Mouse (Mus musculus): Measurements from ENCODE around the gene Zbtb25. TPM values are rescaled to one million over a fixed set of nuclear protein-coding genes. Genes with fewer than 3 reads are reported as not detected.

Zbtb25 gene
- polyA plus RNA-seq, 1 experiment from 2014 or later, result 22.4 TPM

DNA sequence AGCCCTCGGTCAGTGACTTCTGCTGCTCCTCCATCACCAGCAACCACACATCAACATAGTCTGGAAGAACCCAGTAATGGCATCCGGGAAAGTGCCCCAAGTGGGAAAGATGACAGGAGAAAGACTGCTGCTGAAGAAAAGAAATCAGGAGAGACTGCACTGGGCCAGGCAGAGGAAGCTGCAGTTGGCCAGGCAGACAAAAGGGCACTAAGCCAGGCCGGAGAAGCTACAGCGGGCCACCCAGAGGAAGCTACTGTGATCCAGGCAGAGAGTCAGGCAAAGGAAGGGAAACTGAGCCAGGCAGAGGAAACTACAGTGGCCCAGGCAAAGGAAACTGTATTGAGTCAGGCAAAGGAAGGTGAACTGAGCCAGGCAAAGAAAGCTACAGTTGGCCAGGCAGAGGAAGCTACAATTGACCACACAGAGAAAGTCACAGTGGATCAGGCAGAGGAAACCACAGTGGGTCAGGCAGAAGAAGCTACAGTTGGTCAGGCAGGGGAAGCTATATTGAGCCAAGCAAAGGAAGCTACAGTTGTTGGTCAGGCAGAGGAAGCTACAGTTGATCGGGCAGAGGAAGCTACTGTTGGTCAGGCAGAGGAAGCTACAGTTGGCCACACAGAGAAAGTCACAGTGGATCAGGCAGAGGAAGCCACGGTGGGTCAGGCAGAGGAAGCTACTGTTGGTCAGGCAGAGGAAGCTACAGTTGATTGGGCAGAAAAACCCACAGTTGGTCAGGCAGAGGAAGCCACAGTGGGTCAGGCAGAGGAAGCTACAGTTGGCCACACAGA, 40.6 kb downstream of the Zbtb25 start:
- 0 out of 2 replicates have a peak, but pooled peaks cover 6% of the 10 kb centered on the region for H3K27me3 ChIP-seq
- H3K4me3 ChIP-seq, result no peak overlapping the region
- no peak overlapping the region for H3K9ac ChIP-seq
- no peaks in the 10 kb centered on the region for H3K9me3 ChIP-seq
- H3K4me2 ChIP-seq (replicated peaks), result no peak overlapping the region
- H3K27ac ChIP-seq, result no peak overlapping the region
- WGBS, result 86% methylated on average over 6 of the region's 6 CpGs
- 0 out of 2 replicates have a peak, but pooled peaks cover 4% of the 10 kb centered on the region for H3K36me3 ChIP-seq
- H3K4me1 ChIP-seq, result no peaks in the 10 kb centered on the region
- no peak for ATAC-seq (ENCODE audit: insufficient number of reproducible peaks, insufficient read depth, low FRiP score, low TSS enrichment)

DNA sequence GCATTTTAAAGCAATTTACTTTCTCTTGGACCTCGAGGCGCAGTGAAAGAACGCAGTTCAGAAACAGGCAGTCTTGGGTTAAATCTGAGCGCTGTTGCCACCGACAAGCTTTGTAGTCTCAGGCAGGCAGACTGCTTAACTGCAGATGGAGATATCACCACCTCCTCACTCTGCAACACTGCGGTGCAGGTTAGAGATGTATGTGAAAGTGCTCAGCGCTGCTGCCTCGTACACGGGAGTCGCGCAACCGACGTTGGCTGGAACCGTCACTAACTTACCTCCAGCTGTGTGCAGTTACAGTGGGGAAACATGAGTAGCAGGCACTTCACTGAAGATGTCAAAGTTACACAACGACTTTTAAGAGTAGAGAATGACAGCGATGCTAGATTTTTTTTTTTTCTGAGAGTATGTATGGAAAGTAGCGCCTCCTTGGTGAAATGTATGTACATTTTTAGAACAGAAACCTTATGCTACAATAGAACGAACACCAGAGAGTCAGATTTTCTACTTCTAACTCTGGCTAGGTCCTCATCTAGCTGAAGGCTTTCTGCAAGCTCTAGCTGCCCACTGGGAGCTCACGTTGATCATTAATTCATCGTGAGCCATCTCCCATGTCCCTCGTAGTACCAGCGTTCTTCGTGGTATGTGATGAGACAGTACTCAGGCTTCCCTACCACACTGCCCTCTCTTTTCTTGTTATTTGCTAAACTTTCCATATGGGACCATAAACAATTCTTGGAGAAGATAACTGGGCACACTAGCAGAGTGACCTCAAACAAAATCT, 42.8 kb downstream of the Zbtb25 start:
- H3K9ac ChIP-seq, result no peak overlapping the region
- no peak overlapping the region for H3K4me3 ChIP-seq
- no peak overlapping the region for H3K4me2 ChIP-seq (replicated peaks)
- 0 out of 2 replicates have a peak, but pooled peaks cover 4% of the 10 kb centered on the region for H3K36me3 ChIP-seq
- no peak overlapping the region for H3K27ac ChIP-seq
- WGBS, result 87% methylated on average over 23 of the region's 23 CpGs
- H3K9me3 ChIP-seq, result no peaks in the 10 kb centered on the region
- H3K27me3 ChIP-seq, result 0 out of 2 replicates have a peak, but pooled peaks cover 6% of the 10 kb centered on the region
- no peaks in the 10 kb centered on the region for H3K4me1 ChIP-seq
- no peak for ATAC-seq (ENCODE audit: insufficient number of reproducible peaks, insufficient read depth, low FRiP score, low TSS enrichment)

DNA sequence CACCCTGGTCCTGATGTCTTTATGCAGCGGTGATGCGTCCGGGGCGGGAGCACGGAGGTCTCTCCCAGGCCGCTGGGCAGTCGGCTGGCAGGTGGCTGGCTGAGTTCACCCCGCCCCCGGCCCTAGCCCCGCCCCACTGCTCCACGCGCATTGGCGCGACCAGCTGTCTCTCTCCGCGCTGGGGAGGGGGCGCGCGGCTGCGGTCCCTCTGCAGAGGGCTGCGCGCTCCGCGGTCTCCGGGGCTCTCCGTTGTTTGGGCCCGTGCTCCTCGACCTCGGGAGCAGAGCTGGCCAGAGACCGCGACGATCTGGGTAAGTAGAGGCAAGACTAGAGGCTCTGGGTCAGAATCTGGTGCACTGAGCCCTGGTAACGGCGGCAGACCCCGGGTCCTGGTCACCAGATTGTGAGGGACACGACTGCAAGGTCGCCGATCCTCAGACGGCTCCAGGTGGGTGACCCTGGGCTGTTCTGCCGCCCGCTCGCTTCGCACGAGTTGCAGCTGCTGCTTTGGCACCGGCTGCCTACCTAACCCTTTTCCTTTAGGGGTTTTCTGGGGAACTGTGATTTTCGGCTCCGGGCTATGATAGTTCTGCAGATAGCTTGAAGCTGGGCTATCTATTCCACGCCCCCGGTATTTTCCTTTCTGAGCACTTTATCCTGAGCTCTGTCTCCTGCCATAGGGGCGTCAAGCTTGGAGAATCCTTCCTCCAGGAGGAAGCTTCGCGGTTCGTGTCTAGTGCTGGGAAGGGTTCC, 44.5 kb downstream of the Zbtb25 start, which contains the start of gene Akap5:
Gene Akap5 (plus strand): TSS at position 213 of the 753 bp plus-strand sequence.
- Histone ChIP-seq H3K9me3 (no peaks in the 10 kb centered on the region), H3K4me3 (peak within 1 kb of the TSS; percentile 52), H3K36me3 (peaks cover 6% of the 10 kb centered on the region; the same call in 1 of the 2 replicates), H3K27me3 (0 out of 2 replicates have a peak, but pooled peaks cover 6% of the 10 kb centered on the region), H3K9ac (peak within 1 kb of the TSS; percentile 60), H3K4me1 (no peaks in the 10 kb centered on the region), H3K4me2 (replicated peaks) (peak within 1 kb of the TSS; percentile 95), H3K27ac (no peak within 1 kb of the TSS)
- peak; percentile 90 for ATAC-seq (ENCODE audit: insufficient number of reproducible peaks, insufficient read depth, low FRiP score, low TSS enrichment)
- 3% methylated on average over 53 of the region's 53 CpGs for WGBS

DNA sequence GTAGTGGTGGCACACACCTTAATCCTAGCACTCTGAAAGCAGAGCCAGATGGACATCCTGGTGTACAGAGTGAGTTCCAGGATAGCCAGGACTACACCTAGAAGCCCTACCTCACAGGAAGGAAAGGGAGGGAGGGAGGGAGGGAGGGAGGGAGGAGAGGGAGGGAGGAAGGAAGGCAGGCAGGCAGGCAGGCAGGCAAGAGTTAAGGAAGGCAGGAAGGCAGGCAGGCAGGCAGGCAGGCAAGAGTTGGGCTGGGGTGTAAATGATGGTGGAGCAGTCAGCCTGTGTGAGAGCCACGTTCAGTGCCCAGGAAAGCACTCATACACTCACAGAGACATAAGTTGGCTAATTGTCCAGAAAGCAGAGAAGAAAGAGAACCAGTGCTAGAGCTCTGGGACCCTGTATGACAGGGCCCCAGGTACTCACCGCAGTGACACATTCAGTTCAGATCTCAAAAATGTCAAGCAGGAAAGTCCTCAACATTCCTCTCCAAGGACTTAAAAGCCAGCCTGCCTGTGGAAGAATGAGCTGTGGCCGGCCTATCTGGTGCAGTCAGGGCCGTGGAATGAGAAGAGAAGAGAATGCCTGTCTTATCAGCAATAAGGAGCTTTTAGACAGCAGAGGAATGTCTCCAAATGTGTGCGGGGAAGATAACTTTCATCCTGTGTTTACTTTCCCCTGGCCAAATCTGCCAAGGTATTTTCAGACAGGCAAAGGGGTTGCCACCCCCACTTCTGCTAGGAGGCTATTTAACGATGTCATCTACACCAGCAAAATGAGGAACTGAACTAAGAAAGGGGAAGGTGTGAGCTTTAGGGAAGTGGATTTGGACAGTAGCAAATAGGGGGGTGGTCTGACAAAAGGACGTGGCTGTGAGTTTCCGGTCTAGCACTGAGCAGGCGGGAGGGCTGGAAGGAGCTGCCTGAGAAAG, 50.9 kb downstream of the Zbtb25 start:
- Histone ChIP-seq H3K27ac (no peak overlapping the region), H3K9ac (no peak overlapping the region), H3K4me2 (replicated peaks) (no peak overlapping the region), H3K9me3 (no peaks in the 10 kb centered on the region), H3K27me3 (no peaks in the 10 kb centered on the region), H3K36me3 (peaks cover 38% of the 10 kb centered on the region), H3K4me1 (no peaks in the 10 kb centered on the region), H3K4me3 (no peak overlapping the region)
- ATAC-seq (ENCODE audit: insufficient number of reproducible peaks, insufficient read depth, low FRiP score, low TSS enrichment), result no peak
- 68% methylated on average over 9 of the region's 9 CpGs for WGBS

DNA sequence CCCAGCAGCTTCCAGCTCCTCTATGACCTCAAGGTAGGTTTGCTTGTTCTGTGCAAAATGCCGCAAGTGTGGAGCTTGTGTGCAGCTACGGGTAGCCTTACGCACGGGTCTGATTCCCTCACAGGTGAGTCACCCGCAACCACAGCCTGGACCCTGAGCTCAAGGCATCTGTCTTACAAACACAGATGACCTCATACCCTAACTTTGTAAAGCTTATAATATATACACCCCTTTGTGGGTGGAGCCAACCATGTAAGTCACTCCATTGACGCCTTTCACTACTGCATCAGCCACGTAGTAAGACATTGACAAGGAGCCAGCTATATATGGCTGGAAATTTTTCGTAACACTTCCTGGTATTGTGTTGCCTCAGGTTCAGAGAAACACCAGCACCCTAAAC, 57.5 kb downstream of the Zbtb25 start:
- no peak overlapping the region for H3K4me2 ChIP-seq (replicated peaks)
- WGBS, result 89% methylated on average over 8 of the region's 8 CpGs
- no peak for ATAC-seq (ENCODE audit: insufficient number of reproducible peaks, insufficient read depth, low FRiP score, low TSS enrichment)
- no peak overlapping the region for H3K9ac ChIP-seq
- H3K36me3 ChIP-seq, result peaks cover 38% of the 10 kb centered on the region
- no peak overlapping the region for H3K4me3 ChIP-seq
- no peak overlapping the region for H3K27ac ChIP-seq
- H3K9me3 ChIP-seq, result no peaks in the 10 kb centered on the region
- H3K4me1 ChIP-seq, result peaks cover 12% of the 10 kb centered on the region; the same call in 1 of the 2 replicates
- H3K27me3 ChIP-seq, result no peaks in the 10 kb centered on the region

DNA sequence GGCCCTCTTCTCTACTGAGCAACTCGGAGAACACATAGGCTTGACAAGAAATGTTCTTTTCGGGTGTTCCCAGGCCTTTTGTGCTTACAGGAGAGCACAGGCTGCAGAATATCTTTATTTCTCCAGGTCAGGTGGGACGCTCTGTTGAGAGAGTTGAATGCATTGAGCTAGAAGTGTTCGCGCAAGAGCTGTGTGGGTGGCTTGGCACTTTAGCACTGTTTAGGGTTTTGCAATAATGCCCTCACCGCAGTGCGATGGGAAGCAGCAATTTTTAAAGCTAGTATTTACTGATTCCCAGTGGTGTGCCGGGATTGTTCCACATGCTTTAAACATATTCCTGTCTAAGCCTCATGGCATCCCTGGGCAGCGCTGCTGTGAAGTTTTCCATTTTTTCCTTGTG, 58.2 kb downstream of the Zbtb25 start:
- WGBS, result 93% methylated on average over 9 of the region's 9 CpGs
- Histone ChIP-seq H3K27me3 (no peaks in the 10 kb centered on the region), H3K4me1 (peaks cover 15% of the 10 kb centered on the region; the same call in 1 of the 2 replicates), H3K4me2 (replicated peaks) (no peak overlapping the region), H3K9me3 (no peaks in the 10 kb centered on the region), H3K27ac (no peak overlapping the region), H3K4me3 (no peak overlapping the region), H3K36me3 (peaks cover 34% of the 10 kb centered on the region), H3K9ac (0 out of 2 replicates have a peak overlapping the region, but pooled peaks have one; percentile 0)
- no peak for ATAC-seq (ENCODE audit: insufficient number of reproducible peaks, insufficient read depth, low FRiP score, low TSS enrichment)

DNA sequence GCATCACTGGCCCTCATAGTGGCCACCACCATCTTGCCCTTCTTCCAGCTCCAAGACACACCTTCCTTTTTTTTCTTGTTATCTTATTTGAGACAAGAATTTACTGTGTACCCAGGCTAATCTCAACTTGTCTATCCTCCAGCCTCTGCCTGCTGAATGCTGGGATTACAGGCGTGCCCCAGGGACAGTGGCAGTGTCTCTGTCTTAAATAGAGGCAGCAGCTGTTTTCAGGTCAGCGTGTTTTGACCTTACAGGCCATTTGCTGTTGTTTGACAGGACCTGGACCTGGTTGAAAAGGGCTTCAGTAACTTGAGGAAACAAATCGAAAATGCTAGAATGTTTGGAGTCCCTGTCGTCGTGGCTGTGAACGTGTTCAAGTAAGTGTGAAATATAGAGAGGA, 58.8 kb downstream of the Zbtb25 start:
- Histone ChIP-seq H3K4me3 (no peak overlapping the region), H3K9me3 (no peaks in the 10 kb centered on the region), H3K36me3 (peaks cover 34% of the 10 kb centered on the region), H3K27me3 (no peaks in the 10 kb centered on the region), H3K4me2 (replicated peaks) (no peak overlapping the region), H3K9ac (no peak overlapping the region), H3K27ac (no peak overlapping the region), H3K4me1 (peaks cover 15% of the 10 kb centered on the region; the same call in 1 of the 2 replicates)
- 76% methylated on average over 6 of the region's 6 CpGs for WGBS
- no peak for ATAC-seq (ENCODE audit: insufficient number of reproducible peaks, insufficient read depth, low FRiP score, low TSS enrichment)

DNA sequence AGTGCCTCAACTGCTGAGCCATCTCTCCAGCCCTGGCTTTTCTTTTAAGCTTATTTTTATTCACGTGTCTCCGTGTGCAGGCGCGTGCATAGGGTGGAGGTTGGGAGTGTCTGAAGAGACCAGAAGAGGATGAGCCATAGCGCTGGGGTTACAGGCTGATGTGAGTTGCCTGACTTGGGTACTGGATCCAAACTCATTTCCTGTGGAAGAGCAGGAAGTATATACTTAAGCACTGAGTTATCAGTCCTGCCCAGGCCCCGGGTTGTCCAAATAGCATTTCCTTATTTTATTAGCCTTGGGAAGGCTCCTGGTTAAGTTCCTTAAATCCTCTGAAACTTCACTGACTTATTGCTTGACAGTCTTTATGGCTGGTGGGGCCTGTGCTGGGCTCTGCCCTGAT, 59.4 kb downstream of the Zbtb25 start:
- Histone ChIP-seq H3K4me1 (peaks cover 15% of the 10 kb centered on the region; the same call in 1 of the 2 replicates), H3K4me3 (no peak overlapping the region), H3K4me2 (replicated peaks) (no peak overlapping the region), H3K36me3 (peaks cover 29% of the 10 kb centered on the region), H3K9ac (no peak overlapping the region), H3K27ac (no peak overlapping the region), H3K27me3 (no peaks in the 10 kb centered on the region), H3K9me3 (no peaks in the 10 kb centered on the region)
- 93% methylated on average over 6 of the region's 6 CpGs for WGBS
- no peak for ATAC-seq (ENCODE audit: insufficient number of reproducible peaks, insufficient read depth, low FRiP score, low TSS enrichment)

DNA sequence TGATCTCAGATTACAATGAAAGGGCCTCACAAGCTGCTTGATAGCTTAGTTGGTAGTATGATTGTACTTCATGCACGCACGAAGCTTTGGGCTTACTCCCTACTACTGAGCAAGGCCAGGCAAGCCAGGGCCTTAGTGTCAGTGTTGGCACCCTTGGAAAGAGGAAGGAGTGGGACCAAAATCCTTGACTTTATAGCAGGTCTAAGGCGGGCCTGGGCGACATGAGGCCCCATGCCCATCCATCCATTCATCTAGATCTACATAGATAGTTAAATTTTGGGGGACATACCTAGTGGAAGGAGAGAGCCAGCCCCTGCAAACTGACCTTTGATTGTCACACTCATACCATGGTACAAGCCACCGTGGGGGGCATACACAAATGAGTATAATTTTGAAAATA, 61.0 kb downstream of the Zbtb25 start:
- H3K4me1 ChIP-seq, result peaks cover 15% of the 10 kb centered on the region; the same call in 1 of the 2 replicates
- no peaks in the 10 kb centered on the region for H3K9me3 ChIP-seq
- peaks cover 30% of the 10 kb centered on the region for H3K36me3 ChIP-seq
- H3K9ac ChIP-seq, result no peak overlapping the region
- WGBS, result 87% methylated on average over 5 of the region's 5 CpGs
- ATAC-seq (ENCODE audit: insufficient number of reproducible peaks, insufficient read depth, low FRiP score, low TSS enrichment), result no peak
- H3K27me3 ChIP-seq, result no peaks in the 10 kb centered on the region
- no peak overlapping the region for H3K4me3 ChIP-seq
- H3K4me2 ChIP-seq (replicated peaks), result no peak overlapping the region
- H3K27ac ChIP-seq, result peak overlapping the region; percentile 31; the same call in 1 of the 2 replicates

DNA sequence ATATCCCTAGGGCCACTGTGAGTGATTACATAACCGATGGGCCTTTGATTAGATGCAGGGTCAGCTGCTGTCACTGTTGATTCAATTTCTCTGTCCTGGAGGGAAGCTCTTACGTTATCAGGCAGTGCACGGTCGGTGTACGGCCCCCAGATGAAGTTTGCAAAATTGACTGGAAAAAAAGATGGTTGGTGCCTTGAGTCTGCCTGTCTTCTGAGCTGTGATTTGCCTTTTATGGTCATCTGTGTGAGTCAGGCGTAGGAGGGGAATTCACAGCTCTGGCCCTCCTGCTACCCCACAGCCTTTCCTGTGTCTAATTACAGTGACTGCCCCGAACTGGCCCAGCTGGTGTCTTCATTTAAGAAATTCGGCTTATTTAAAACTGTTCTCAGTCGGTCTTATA, 61.4 kb downstream of the Zbtb25 start:
- peaks cover 30% of the 10 kb centered on the region for H3K36me3 ChIP-seq
- ATAC-seq (ENCODE audit: insufficient number of reproducible peaks, insufficient read depth, low FRiP score, low TSS enrichment), result no peak
- H3K27ac ChIP-seq, result 0 out of 2 replicates have a peak overlapping the region, but pooled peaks have one; percentile 41
- H3K9me3 ChIP-seq, result no peaks in the 10 kb centered on the region
- H3K9ac ChIP-seq, result no peak overlapping the region
- no peaks in the 10 kb centered on the region for H3K27me3 ChIP-seq
- no peak overlapping the region for H3K4me2 ChIP-seq (replicated peaks)
- WGBS, result 36% methylated on average over 9 of the region's 9 CpGs
- no peak overlapping the region for H3K4me3 ChIP-seq
- H3K4me1 ChIP-seq, result peaks cover 15% of the 10 kb centered on the region; the same call in 1 of the 2 replicates

Measured in embryonic facial prominence, embryonic 12.5 days (tissue).